In genomic region chr8:123989128-123989527, GRCm38 (mm10) we compare ENCODE assay signal across 14 mouse cellular contexts. TPM values are rescaled to one million over a fixed set of nuclear protein-coding genes. Genes with fewer than 3 reads are reported as not detected.
DNase-seq lines count a peak whose midpoint lies in the region; ATAC-seq and TF ChIP-seq lines count a peak whose summit lies in the region.
"Had no signal": no experiment of that assay in that cellular context is flagged by ENCODE, and none has a peak within 500 bp of the region (broad histone marks: within the 10 kb centered on the region; RNA-seq: fewer than 3 reads in every experiment).

No protein-coding gene starts in this region.

- H3K4me3 ChIP-seq in heart, embryonic 10.5 days: peak overlapping the region; percentile 30
- H3K4me3 ChIP-seq in liver, embryonic 13.5 days (replicated peaks): peak overlapping the region; percentile 56
- no peak overlapping the region for H3K4me3 ChIP-seq in stomach, postnatal 0 days (ENCODE audit: low read depth, low read length)
- H3K4me3 ChIP-seq: layer of hippocampus, adult 2 months; myocyte had no signal

- intact Hi-C loops in heart, postnatal 25 days (cut with DNase I): no loop called here

- H3K9me3 ChIP-seq in heart, embryonic 10.5 days: no peaks in the 10 kb centered on the region
- H3K9me3 ChIP-seq in liver, embryonic 13.5 days (replicated peaks): no peaks in the 10 kb centered on the region
- no peaks in the 10 kb centered on the region for H3K9me3 ChIP-seq in stomach, postnatal 0 days (ENCODE audit: control insufficient read depth, low read length)

- DNase-seq in heart, embryonic 10.5 days (ENCODE audit: low spot score): peak; percentile 79
- DNase-seq in heart, postnatal 25 days (ENCODE audit: low spot score): no peak
- peak; percentile 27 for DNase-seq in spleen, adult 12 weeks (ENCODE audit: low spot score)
- no peak for DNase-seq in spleen, adult 18-20 months
- peak; percentile 41 for DNase-seq in liver, embryonic 13.5 days
- DNase-seq in stomach, postnatal 0 days (ENCODE audit: low spot score): no peak
- DNase-seq in right cerebral cortex, postnatal 25 days: no peak
- DNase-seq: cerebellum, postnatal 10 days; kidney, adult 18-20 months; lung, postnatal 4 days; thymus, postnatal 4 days had no signal

- no peak for TF ChIP-seq EP300 in stomach, postnatal 0 days (optimal IDR thresholded peaks at IDR 0.05)

- H3K27ac ChIP-seq in heart, embryonic 10.5 days: peak overlapping the region; percentile 82
- peak overlapping the region; percentile 100 for H3K27ac ChIP-seq in liver, embryonic 13.5 days
- peak overlapping the region; percentile 58 for H3K27ac ChIP-seq in stomach, postnatal 0 days (replicated peaks)
- H3K27ac ChIP-seq: layer of hippocampus, adult 2 months had no signal

- H3K27me3 ChIP-seq in heart, embryonic 10.5 days (ENCODE audit: insufficient read depth, poor library complexity, severe bottlenecking): no peaks in the 10 kb centered on the region
- H3K27me3 ChIP-seq in liver, embryonic 13.5 days: no peaks in the 10 kb centered on the region
- H3K27me3 ChIP-seq in stomach, postnatal 0 days (ENCODE audit: control insufficient read depth, insufficient read depth, low read length): no peaks in the 10 kb centered on the region

- H3K4me2 ChIP-seq in liver, embryonic 13.5 days: peak overlapping the region; percentile 83
- H3K4me2 ChIP-seq in stomach, postnatal 0 days (replicated peaks; ENCODE audit: low read depth): no peak overlapping the region

- peaks cover 7% of the 10 kb centered on the region; the same call in 1 of the 2 replicates for H3K36me3 ChIP-seq in heart, embryonic 10.5 days
- H3K36me3 ChIP-seq in liver, embryonic 13.5 days: peaks cover 12% of the 10 kb centered on the region
- H3K36me3 ChIP-seq in stomach, postnatal 0 days (ENCODE audit: control insufficient read depth, insufficient read depth, low read length): no peaks in the 10 kb centered on the region

- peak; percentile 58 for ATAC-seq in liver, embryonic 13.5 days (ENCODE audit: low read depth)
- ATAC-seq in stomach, postnatal 0 days (ENCODE audit: low FRiP score, low TSS enrichment): no peak
- ATAC-seq in frontal cortex, adult (ENCODE audit: low TSS enrichment): no peak

- H3K4me1 ChIP-seq in heart, embryonic 10.5 days: peaks cover 23% of the 10 kb centered on the region
- H3K4me1 ChIP-seq in liver, embryonic 13.5 days (replicated peaks): peaks cover 91% of the 10 kb centered on the region
- peaks cover under 1% of the 10 kb centered on the region; the same call in 1 of the 2 replicates for H3K4me1 ChIP-seq in stomach, postnatal 0 days (replicated peaks; ENCODE audit: control insufficient read depth, insufficient read depth)

- TF ChIP-seq CTCF in stomach, postnatal 0 days (IDR thresholded peaks at IDR 0.05; ENCODE audit: low read depth): no peak

- 13% methylated on average over 7 of the region's 7 CpGs for WGBS in heart, embryonic 10.5 days
- 13% methylated on average over 7 of the region's 7 CpGs for WGBS in liver, embryonic 13.5 days (ENCODE audit: insufficient replicate concordance)
- 45% methylated on average over 7 of the region's 7 CpGs for WGBS in stomach, postnatal 0 days

- peak overlapping the region; percentile 85 for H3K9ac ChIP-seq in liver, embryonic 13.5 days
- H3K9ac ChIP-seq in stomach, postnatal 0 days (ENCODE audit: low read length): no peak overlapping the region

RNA-seq across cellular contexts. Expression of gene Abcb10, which starts 6.2 kb away (rescaled TPM):
- polyA plus RNA-seq in heart, embryonic 10.5 days (2016; fragmentation: Nextera tagmentation; extraction: Ambion mirVana): 41.6 and 47.7 TPM in 2 replicates
- 10 to 100 TPM; 43.9 to 48.0 TPM for total RNA-seq in heart, postnatal 25 days (2021)
- 133 and 143 TPM in 2 replicates for polyA plus RNA-seq in liver, embryonic 13.5 days (2015; fragmentation: Nextera tagmentation; extraction: Ambion mirVana)
- 14.7 and 15.2 TPM in 2 replicates for polyA plus RNA-seq in stomach, postnatal 0 days (2015; fragmentation: Nextera tagmentation; extraction: Ambion mirVana)

RNA-seq across cellular contexts. Expression of gene Taf5l, which starts 32.1 kb away (rescaled TPM):
- polyA plus RNA-seq in heart, embryonic 10.5 days (2016; fragmentation: Nextera tagmentation; extraction: Ambion mirVana): 37.4 and 40.4 TPM in 2 replicates
- total RNA-seq in heart, postnatal 25 days (2021): 10 to 100 TPM; 15.0 TPM
- polyA plus RNA-seq in liver, embryonic 13.5 days (2015; fragmentation: Nextera tagmentation; extraction: Ambion mirVana): 28.6 and 29.9 TPM in 2 replicates
- polyA plus RNA-seq in stomach, postnatal 0 days (2015; fragmentation: Nextera tagmentation; extraction: Ambion mirVana): 18.0 and 21.0 TPM in 2 replicates

RNA-seq across cellular contexts. Expression of gene Urb2, which starts 32.2 kb away (rescaled TPM):
- 6.1 and 6.9 TPM in 2 replicates for polyA plus RNA-seq in heart, embryonic 10.5 days (2016; fragmentation: Nextera tagmentation; extraction: Ambion mirVana)
- 1 to 10 TPM; 5.4 to 6.1 TPM for total RNA-seq in heart, postnatal 25 days (2021)
- 2.5 and 4.0 TPM in 2 replicates for polyA plus RNA-seq in liver, embryonic 13.5 days (2015; fragmentation: Nextera tagmentation; extraction: Ambion mirVana)
- polyA plus RNA-seq in stomach, postnatal 0 days (2015; fragmentation: Nextera tagmentation; extraction: Ambion mirVana): 1.2 and 1.6 TPM in 2 replicates

RNA-seq across cellular contexts. Expression of gene Nup133, which starts 40.1 kb away (rescaled TPM):
- 34.1 and 37.8 TPM in 2 replicates for polyA plus RNA-seq in heart, embryonic 10.5 days (2016; fragmentation: Nextera tagmentation; extraction: Ambion mirVana)
- 10 to 100 TPM in 1 of 2 experiments, 1 to 10 TPM in 1; 9.2 to 11.9 TPM for total RNA-seq in heart, postnatal 25 days (2021)
- 23.4 and 26.9 TPM in 2 replicates for polyA plus RNA-seq in liver, embryonic 13.5 days (2015; fragmentation: Nextera tagmentation; extraction: Ambion mirVana)
- polyA plus RNA-seq in stomach, postnatal 0 days (2015; fragmentation: Nextera tagmentation; extraction: Ambion mirVana): 8.2 and 8.5 TPM in 2 replicates

Comparison
In these comparisons a context has a peak if more than half of its experiments do, and no peak if none do; other contexts are left out.
1. DNase-seq: peak in heart, embryonic 10.5 days (single experiment), spleen, adult 12 weeks (single experiment) and liver, embryonic 13.5 days (single experiment); none in heart, postnatal 25 days (single experiment), spleen, adult 18-20 months (0 of 2), stomach, postnatal 0 days (single experiment) and right cerebral cortex, postnatal 25 days (single experiment).
2. Peak in every context shown above with its lines, with median percentiles within 50 percentile points of each other: H3K27ac ChIP-seq.